22 mouse cellular contexts compared by ENCODE assay signal in the genomic region with DNA sequence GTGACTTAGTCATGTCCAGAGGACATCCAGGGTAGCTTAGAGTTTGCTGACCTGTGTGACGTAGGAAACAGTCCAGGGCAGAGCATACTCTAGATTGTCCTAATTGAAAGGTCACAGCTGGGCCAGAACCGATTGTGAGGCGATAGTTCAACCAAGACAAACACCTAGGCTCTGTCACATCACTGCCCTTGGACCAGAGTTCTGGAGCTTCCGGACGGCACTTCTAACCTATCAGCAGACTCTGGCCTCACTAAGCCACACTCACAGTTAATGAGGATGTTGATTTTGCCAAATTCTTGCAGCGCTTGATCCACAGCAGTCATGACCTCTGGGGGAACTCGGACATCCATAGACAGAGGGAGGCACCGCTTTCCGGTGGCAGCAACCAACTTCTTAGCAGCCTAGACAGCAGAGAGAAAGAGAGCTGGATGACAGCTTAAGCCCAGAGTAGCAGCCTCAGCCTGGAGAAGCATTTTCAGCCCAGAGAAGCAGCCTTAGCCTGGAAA. TPM values are rescaled to one million over a fixed set of nuclear protein-coding genes. Genes with fewer than 3 reads are reported as not detected.
DNase-seq lines count a peak whose midpoint lies in the region; ATAC-seq and TF ChIP-seq lines count a peak whose summit lies in the region.
"Had no signal": no experiment of that assay in that cellular context is flagged by ENCODE, and none has a peak within 500 bp of the region (broad histone marks: within the 10 kb centered on the region; RNA-seq: fewer than 3 reads in every experiment).

No protein-coding gene starts in this region.

- H3K27ac ChIP-seq in liver, postnatal 0 days (ENCODE audit: low read depth): peak overlapping the region; percentile 51
- no peak overlapping the region for H3K27ac ChIP-seq in liver, embryonic 11.5 days (ENCODE audit: low read depth, low read length)
- H3K27ac ChIP-seq: embryonic facial prominence, embryonic 13.5 days; embryonic facial prominence, embryonic 15.5 days; forebrain, embryonic 10.5 days; forebrain, embryonic 12.5 days had no signal

- no peaks in the 10 kb centered on the region for H3K9me3 ChIP-seq in liver, postnatal 0 days (ENCODE audit: low read length)
- no peaks in the 10 kb centered on the region for H3K9me3 ChIP-seq in liver, embryonic 11.5 days (ENCODE audit: control insufficient read depth, low read length)
- H3K9me3 ChIP-seq: embryonic facial prominence, embryonic 13.5 days; embryonic facial prominence, embryonic 15.5 days; forebrain, embryonic 10.5 days; forebrain, embryonic 12.5 days had no signal

- no peak overlapping the region for H3K4me2 ChIP-seq in liver, postnatal 0 days (ENCODE audit: low read depth, low read length)
- no peak overlapping the region for H3K4me2 ChIP-seq in liver, embryonic 11.5 days
- H3K4me2 ChIP-seq: embryonic facial prominence, embryonic 13.5 days; embryonic facial prominence, embryonic 15.5 days; forebrain, embryonic 12.5 days had no signal

- no peak for TF ChIP-seq EP300 in liver, postnatal 0 days (IDR thresholded peaks at IDR 0.05; ENCODE audit: low read depth)

- whole genome bisulfite sequencing in liver, postnatal 0 days (ENCODE audit: insufficient replicate concordance): 78% methylated on average over 9 of the region's 9 CpGs
- WGBS in liver, embryonic 11.5 days: 83% methylated on average over 9 of the region's 9 CpGs

- H3K4me1 ChIP-seq in liver, postnatal 0 days (ENCODE audit: insufficient read depth): 0 out of 2 replicates have a peak, but pooled peaks cover 2% of the 10 kb centered on the region
- H3K4me1 ChIP-seq in liver, embryonic 11.5 days (replicated peaks; ENCODE audit: control insufficient read depth, insufficient read depth, low read length): no peaks in the 10 kb centered on the region

- ATAC-seq in liver, postnatal 0 days: peak; percentile 55
- no peak for ATAC-seq in liver, embryonic 11.5 days (replicated peaks; ENCODE audit: low FRiP score)
- ATAC-seq in frontal cortex, adult (ENCODE audit: low TSS enrichment): no peak
- ATAC-seq: forebrain, embryonic 14.5 days; forebrain, embryonic 16.5 days had no signal

- no peak for TF ChIP-seq CTCF in liver, postnatal 0 days (IDR thresholded peaks at IDR 0.05; ENCODE audit: low read depth)

- no peak overlapping the region for H3K4me3 ChIP-seq in liver, postnatal 0 days (ENCODE audit: low read depth, low read length)
- no peak overlapping the region for H3K4me3 ChIP-seq in liver, embryonic 11.5 days (ENCODE audit: low read depth, low read length)
- H3K4me3 ChIP-seq: embryonic facial prominence, embryonic 13.5 days; embryonic facial prominence, embryonic 15.5 days; erythroblast, embryonic 14.5 days; forebrain, embryonic 10.5 days; forebrain, embryonic 12.5 days had no signal

- DNase-seq in liver, postnatal 0 days: no peak
- no peak for DNase-seq in liver, embryonic 11.5 days (ENCODE audit: low spot score)
- peak; percentile 56 for DNase-seq in R1 (ENCODE audit: low read depth, low spot score)
- DNase-seq in ZHBTc4 (ENCODE audit: low read depth, low spot score): peak; percentile 63
- DNase-seq: adrenal gland, adult 2 months; adrenal gland, postnatal 10 days; adrenal gland, postnatal 25 days; cerebellum, adult 11 months; cerebellum, adult 18-20 months; cerebellum, adult 8-10 months; cerebellum, adult 9-11 months; cerebellum, postnatal 14 days; cerebellum, postnatal 36 days; embryo, embryonic 11 days had no signal

- no peaks in the 10 kb centered on the region for H3K27me3 ChIP-seq in liver, postnatal 0 days (ENCODE audit: insufficient read depth, low read length)
- no peaks in the 10 kb centered on the region for H3K27me3 ChIP-seq in liver, embryonic 11.5 days (replicated peaks; ENCODE audit: control insufficient read depth, insufficient read depth, low read length)
- H3K27me3 ChIP-seq: embryonic facial prominence, embryonic 13.5 days; embryonic facial prominence, embryonic 15.5 days; forebrain, embryonic 12.5 days had no signal

- peaks cover 14% of the 10 kb centered on the region for H3K36me3 ChIP-seq in liver, postnatal 0 days (replicated peaks; ENCODE audit: insufficient read depth, low read length)
- peaks cover 4% of the 10 kb centered on the region for H3K36me3 ChIP-seq in liver, embryonic 11.5 days (ENCODE audit: control insufficient read depth, insufficient read depth, low read length)

- no peak overlapping the region for H3K9ac ChIP-seq in liver, postnatal 0 days (replicated peaks)
- H3K9ac ChIP-seq in liver, embryonic 11.5 days (ENCODE audit: low read depth, low read length): no peak overlapping the region
- H3K9ac ChIP-seq: embryonic facial prominence, embryonic 13.5 days; embryonic facial prominence, embryonic 15.5 days; forebrain, embryonic 12.5 days had no signal

RNA-seq across cellular contexts. Expression of a gene that starts 3.0 kb away (rescaled TPM):
- 142 and 151 TPM in 2 replicates for polyA plus RNA-seq in liver, postnatal 0 days (2015; fragmentation: Nextera tagmentation; extraction: Ambion mirVana)
- polyA plus RNA-seq in liver, embryonic 11.5 days (2014; fragmentation: Nextera tagmentation; extraction: Ambion mirVana): 18.2 and 20.1 TPM in 2 replicates
- polyA plus RNA-seq: erythroblast, embryonic 14.5 days had no signal

RNA-seq across cellular contexts. Expression of a gene that starts 8.3 kb away (rescaled TPM):
- 13.9 and 17.7 TPM in 2 replicates for polyA plus RNA-seq in liver, postnatal 0 days (2015; fragmentation: Nextera tagmentation; extraction: Ambion mirVana)
- 111 and 120 TPM in 2 replicates for polyA plus RNA-seq in liver, embryonic 11.5 days (2014; fragmentation: Nextera tagmentation; extraction: Ambion mirVana)

RNA-seq across cellular contexts. Expression of a gene that starts 17.8 kb away (rescaled TPM):
- polyA plus RNA-seq in liver, postnatal 0 days (2015; fragmentation: Nextera tagmentation; extraction: Ambion mirVana): 1.7 TPM in 2 replicates
- polyA plus RNA-seq in liver, embryonic 11.5 days (2014; fragmentation: Nextera tagmentation; extraction: Ambion mirVana): 7.0 and 7.6 TPM in 2 replicates

RNA-seq across cellular contexts. Expression of a gene that starts 26.0 kb away (rescaled TPM):
- polyA plus RNA-seq in liver, postnatal 0 days (2015; fragmentation: Nextera tagmentation; extraction: Ambion mirVana): 2.5 and 2.6 TPM in 2 replicates
- polyA plus RNA-seq in liver, embryonic 11.5 days (2014; fragmentation: Nextera tagmentation; extraction: Ambion mirVana): 1.6 and 2.1 TPM in 2 replicates

RNA-seq across cellular contexts. Expression of a gene that starts 36.2 kb away (rescaled TPM):
- 81.9 and 85.9 TPM in 2 replicates for polyA plus RNA-seq in liver, postnatal 0 days (2015; fragmentation: Nextera tagmentation; extraction: Ambion mirVana)
- polyA plus RNA-seq in liver, embryonic 11.5 days (2014; fragmentation: Nextera tagmentation; extraction: Ambion mirVana): 253 TPM in 2 replicates

Comparison
In these comparisons a context has a peak if more than half of its experiments do, and no peak if none do; other contexts are left out.
1. DNase-seq: peak in R1 (single experiment) and ZHBTc4 (single experiment); none in liver, postnatal 0 days (single experiment) and liver, embryonic 11.5 days (single experiment).